Mouse (Mus musculus) embryonic fibroblast, embryonic 13.5 days (primary cell): ENCODE data around the gene Hip1.

Experiments used
- CTCF ChIP-seq: IDR thresholded peaks from 2 replicates; pipeline ENCODE4 v1.5.1; 2011; ENCODE audit warnings: mild to moderate bottlenecking, control low read depth, low read length, moderate library complexity, borderline replicate concordance; ENCODE audit not compliant: insufficient read depth
- POLR2A ChIP-seq: IDR thresholded peaks from 2 replicates; pipeline ENCODE4 v1.6.1; 2011; ENCODE audit warnings: low read depth, mild to moderate bottlenecking, control low read depth, low read length, moderate library complexity

- TF ChIP-seq CTCF (no peak), POLR2A (no peak)
Measured at GRCm38 (mm10) chr5:135375167-135375566, 169.8 kb downstream of the Hip1 start.
